Mouse (Mus musculus) neural tube, embryonic 12.5 days (tissue): ENCODE measurements around the gene 2900026A02Rik. TPM values are rescaled to one million over a fixed set of nuclear protein-coding genes. Genes with fewer than 3 reads are reported as not detected.

ENCODE experiments used
- ATAC-seq: fragments of 200-750 bp; cut with Nextera tagmentation; 2 replicates; pipeline ENCODE4 v1.8.0; 2017; ENCODE audit warnings: low read depth, mild to moderate bottlenecking, moderate TSS enrichment, moderate library complexity; ENCODE audit not compliant: low FRiP score
- H3K27ac ChIP-seq: fragments of 300-500 bp; sonication (generic); 2 replicates; pipeline ENCODE4 v1.5.1; 2016
- H3K27me3 ChIP-seq: fragments of 300-500 bp; sonication (generic); replicated peaks from 2 replicates; pipeline ENCODE4 v1.6.1; 2016; ENCODE audit warnings: mild to moderate bottlenecking
- H3K36me3 ChIP-seq: fragments of 300-500 bp; sonication (generic); 2 replicates; pipeline ENCODE4 v1.6.1; 2016; ENCODE audit warnings: mild to moderate bottlenecking
- H3K4me1 ChIP-seq: fragments of 300-500 bp; sonication (generic); 2 replicates; pipeline ENCODE4 v1.6.1; 2016
- H3K4me2 ChIP-seq: fragments of 300-500 bp; sonication (generic); replicated peaks from 2 replicates; pipeline ENCODE4 v1.6.1; 2016; ENCODE audit warnings: mild to moderate bottlenecking
- H3K4me3 ChIP-seq: fragments of 300-500 bp; sonication (generic); 2 replicates; pipeline ENCODE4 v1.5.1; 2016
- H3K9ac ChIP-seq: fragments of 300-500 bp; sonication (generic); 2 replicates; pipeline ENCODE4 v1.6.1; 2016; ENCODE audit warnings: mild to moderate bottlenecking
- H3K9me3 ChIP-seq: fragments of 300-500 bp; sonication (generic); 2 replicates; pipeline ENCODE4 v1.6.1; 2016; ENCODE audit warnings: mild to moderate bottlenecking
- WGBS: fragments of 180-500 bp; shearing (Covaris S2); methylation state at CpG from one replicate; pipeline ENCODE4 v1.1.7; 2016; 5-methylcytosine and 5-hydroxymethylcytosine counted together
- polyA plus RNA-seq: library from polyadenylated mRNA; unstranded; fragments of >200 nt; fragmentation: Nextera tagmentation; extraction: Ambion mirVana; gene quantifications from 2 replicates; pipeline ENCODE4 v1.2.1, GENCODE M21; 2016

2900026A02Rik gene
- polyA plus RNA-seq, 1 experiment from 2014 or later: 3.0 TPM

- Histone ChIP-seq H3K4me2 (no peak overlapping the region), H3K4me1 (peaks cover 27% of the 10 kb centered on the region), H3K36me3 (no peaks in the 10 kb centered on the region), H3K4me3 (no peak overlapping the region), H3K27ac (0 out of 2 replicates have a peak overlapping the region, but pooled peaks have one; percentile 1), H3K9ac (no peak overlapping the region), H3K9me3 (no peaks in the 10 kb centered on the region), H3K27me3 (no peaks in the 10 kb centered on the region)
- 0% methylated on average over 5 of the region's 5 CpGs for WGBS
- ATAC-seq: peak; percentile 93
These were observed 179.4 kb downstream of the 2900026A02Rik start for GRCm38 (mm10) chr5:113041567-113042071.

GRCm38 (mm10) chr5:113040776-113041175, 180.3 kb downstream of the 2900026A02Rik start:
- no peak overlapping the region for H3K4me2 ChIP-seq
- H3K4me1 ChIP-seq: peaks cover 27% of the 10 kb centered on the region
- WGBS: 75% methylated on average over 6 of the region's 6 CpGs
- no peaks in the 10 kb centered on the region for H3K27me3 ChIP-seq
- H3K36me3 ChIP-seq: no peaks in the 10 kb centered on the region
- H3K9me3 ChIP-seq: no peaks in the 10 kb centered on the region
- H3K4me3 ChIP-seq: no peak overlapping the region
- no peak overlapping the region for H3K27ac ChIP-seq
- ATAC-seq: no peak
- H3K9ac ChIP-seq: no peak overlapping the region

GRCm38 (mm10) chr5:113038601-113039000, 182.4 kb downstream of the 2900026A02Rik start:
- Histone ChIP-seq H3K9ac (no peak overlapping the region), H3K36me3 (no peaks in the 10 kb centered on the region), H3K4me1 (peaks cover 22% of the 10 kb centered on the region), H3K27ac (no peak overlapping the region), H3K27me3 (no peaks in the 10 kb centered on the region), H3K4me3 (no peak overlapping the region), H3K4me2 (no peak overlapping the region), H3K9me3 (no peaks in the 10 kb centered on the region)
- WGBS: 79% methylated on average over 6 of the region's 6 CpGs
- no peak for ATAC-seq

Other genes starting within 250 kb of the 2900026A02Rik start
- gene Grk3, start 205.4 kb downstream of the 2900026A02Rik start, polyA plus RNA-seq: 8.8 and 10.1 TPM in 2 replicates
- gene Crybb2, start 151.1 kb downstream of the 2900026A02Rik start, polyA plus RNA-seq: not detected in 2 replicates
- 0.32 and 0.42 TPM in 2 replicates for gene Crybb3, start 139.7 kb downstream of the 2900026A02Rik start, polyA plus RNA-seq
- gene Tmem211, start 5.7 kb upstream of the 2900026A02Rik start, polyA plus RNA-seq: not detected in 2 replicates
- 12.8 and 13.9 TPM in 2 replicates for gene Sgsm1, start 89.5 kb upstream of the 2900026A02Rik start, polyA plus RNA-seq
- gene Aym1, start 136.1 kb upstream of the 2900026A02Rik start, polyA plus RNA-seq: not detected in 2 replicates